Mouse (Mus musculus) erythroblast, embryonic 14.5 days (primary cell): ENCODE results near the gene Epb41l2.

Experiments used
- GATA1 ChIP-seq: IDR thresholded peaks from 2 replicates; pipeline ENCODE4 v1.6.1; 2012; ENCODE audit warnings: low read length, inconsistent platforms, mixed read lengths
- TAL1 ChIP-seq: IDR thresholded peaks from 3 replicates; pipeline ENCODE4 v1.6.1; 2012; ENCODE audit warnings: low read length, inconsistent platforms, mixed read lengths

GRCm38 (mm10) chr10:25396859-25397258, 37.3 kb downstream of the Epb41l2 start:
- TF ChIP-seq TAL1 (no peak), GATA1 (no peak)
